Comparison of ENCODE assay signal across 12 mouse cellular contexts in genomic region chr5:99753843-99754242, GRCm38 (mm10). TPM values are rescaled to one million over a fixed set of nuclear protein-coding genes. Genes with fewer than 3 reads are reported as not detected.
DNase-seq lines count a peak whose midpoint lies in the region; ATAC-seq and TF ChIP-seq lines count a peak whose summit lies in the region.
"Had no signal": no experiment of that assay in that cellular context is flagged by ENCODE, and none has a peak within 500 bp of the region (broad histone marks: within the 10 kb centered on the region; RNA-seq: fewer than 3 reads in every experiment).

No protein-coding gene starts in this region.

- peak overlapping the region; percentile 15; the same call in 1 of the 2 replicates for H3K4me2 ChIP-seq in heart, embryonic 16.5 days (ENCODE audit: low read depth, low read length)
- H3K4me2 ChIP-seq in forebrain, embryonic 16.5 days (ENCODE audit: low read length) = peak overlapping the region; percentile 22; the same call in 1 of the 2 replicates
- H3K4me2 ChIP-seq in stomach, postnatal 0 days (replicated peaks; ENCODE audit: low read depth) = no peak overlapping the region
- H3K4me2 ChIP-seq: liver, embryonic 11.5 days had no signal

- H3K9ac ChIP-seq in heart, embryonic 16.5 days (ENCODE audit: low read length) = no peak overlapping the region
- H3K9ac ChIP-seq in forebrain, embryonic 16.5 days (replicated peaks; ENCODE audit: low read depth, low read length) = no peak overlapping the region
- no peak overlapping the region for H3K9ac ChIP-seq in stomach, postnatal 0 days (ENCODE audit: low read length)

- H3K4me1 ChIP-seq in heart, embryonic 16.5 days (ENCODE audit: control insufficient read depth, insufficient read depth, low read length) = no peaks in the 10 kb centered on the region
- H3K4me1 ChIP-seq in forebrain, embryonic 16.5 days (replicated peaks; ENCODE audit: control insufficient read depth, insufficient read depth, low read length) = peaks cover 4% of the 10 kb centered on the region; the same call in 1 of the 2 replicates
- no peaks in the 10 kb centered on the region for H3K4me1 ChIP-seq in stomach, postnatal 0 days (replicated peaks; ENCODE audit: control insufficient read depth, insufficient read depth)

- no peak for TF ChIP-seq EP300 in stomach, postnatal 0 days (optimal IDR thresholded peaks at IDR 0.05)

- H3K27me3 ChIP-seq in heart, embryonic 16.5 days (ENCODE audit: control insufficient read depth, insufficient read depth, low read length) = no peaks in the 10 kb centered on the region
- H3K27me3 ChIP-seq in forebrain, embryonic 16.5 days (replicated peaks; ENCODE audit: control insufficient read depth, insufficient read depth, low read length) = no peaks in the 10 kb centered on the region
- H3K27me3 ChIP-seq in stomach, postnatal 0 days (ENCODE audit: control insufficient read depth, insufficient read depth, low read length) = no peaks in the 10 kb centered on the region

- H3K36me3 ChIP-seq in heart, embryonic 16.5 days (ENCODE audit: control insufficient read depth, insufficient read depth) = no peaks in the 10 kb centered on the region
- no peaks in the 10 kb centered on the region for H3K36me3 ChIP-seq in forebrain, embryonic 16.5 days (ENCODE audit: control insufficient read depth, insufficient read depth)
- no peaks in the 10 kb centered on the region for H3K36me3 ChIP-seq in stomach, postnatal 0 days (ENCODE audit: control insufficient read depth, insufficient read depth, low read length)

- no peak for DNase-seq in heart, postnatal 4 days
- peak; percentile 32 to 53 for DNase-seq in cerebellum, postnatal 25 days
- peak; percentile 59 for DNase-seq in left cerebral cortex, postnatal 4 days
- no peak for DNase-seq in thymus, postnatal 36 days
- no peak for DNase-seq in stomach, postnatal 0 days (ENCODE audit: low spot score)
- DNase-seq: embryo, embryonic 11 days; heart, adult 2 months; kidney, postnatal 36 days; lung, postnatal 14 days had no signal

- no peak for ATAC-seq in heart, embryonic 16.5 days (replicated peaks; ENCODE audit: extremely low read depth, insufficient read depth, low FRiP score)
- peak; percentile 14; the same call in 1 of the 2 replicates for ATAC-seq in forebrain, embryonic 16.5 days
- no peak for ATAC-seq in stomach, postnatal 0 days (ENCODE audit: low FRiP score, low TSS enrichment)

- no peaks in the 10 kb centered on the region; the same call in 1 of the 2 replicates for H3K9me3 ChIP-seq in heart, embryonic 16.5 days (replicated peaks; ENCODE audit: control insufficient read depth, low read length)
- H3K9me3 ChIP-seq in forebrain, embryonic 16.5 days (ENCODE audit: control insufficient read depth, low read length) = no peaks in the 10 kb centered on the region
- H3K9me3 ChIP-seq in stomach, postnatal 0 days (ENCODE audit: control insufficient read depth, low read length) = no peaks in the 10 kb centered on the region

- no peak overlapping the region for H3K4me3 ChIP-seq in heart, embryonic 16.5 days (ENCODE audit: low read length)
- no peak overlapping the region for H3K4me3 ChIP-seq in forebrain, embryonic 16.5 days (replicated peaks; ENCODE audit: low read length)
- H3K4me3 ChIP-seq in stomach, postnatal 0 days (ENCODE audit: low read depth, low read length) = no peak overlapping the region
- H3K4me3 ChIP-seq: heart, adult 2 months had no signal

- TF ChIP-seq CTCF in stomach, postnatal 0 days (IDR thresholded peaks at IDR 0.05; ENCODE audit: low read depth) = no peak

- 71% methylated on average over 12 of the region's 12 CpGs for WGBS in heart, embryonic 16.5 days
- WGBS in forebrain, embryonic 16.5 days = 66% methylated on average over 12 of the region's 12 CpGs
- WGBS in stomach, postnatal 0 days = 77% methylated on average over 12 of the region's 12 CpGs

- H3K27ac ChIP-seq in heart, embryonic 16.5 days (ENCODE audit: low read length) = no peak overlapping the region
- no peak overlapping the region for H3K27ac ChIP-seq in forebrain, embryonic 16.5 days (ENCODE audit: low read length)
- H3K27ac ChIP-seq in stomach, postnatal 0 days (replicated peaks) = no peak overlapping the region
- H3K27ac ChIP-seq: heart, adult 2 months had no signal

- intact Hi-C loops in left cerebral cortex, postnatal 4 days (cut with DNase I) = no loop called here

RNA-seq across cellular contexts. Expression of gene Rasgef1b, which starts 25.0 kb away (rescaled TPM):
- 30.5 and 31.1 TPM in 2 replicates for polyA plus RNA-seq in heart, embryonic 16.5 days (2015; fragmentation: Nextera tagmentation; extraction: Ambion mirVana)
- 10 to 100 TPM; 20.4 to 22.4 TPM for total RNA-seq in heart, postnatal 4 days (2021)
- polyA plus RNA-seq in forebrain, embryonic 16.5 days (2015; fragmentation: Nextera tagmentation; extraction: Ambion mirVana) = 107 and 121 TPM in 2 replicates
- 10 to 100 TPM; 43.0 to 47.7 TPM for total RNA-seq in left cerebral cortex, postnatal 4 days (2021)
- polyA plus RNA-seq in stomach, postnatal 0 days (2015; fragmentation: Nextera tagmentation; extraction: Ambion mirVana) = 37.4 and 40.7 TPM in 2 replicates

Comparison
In these comparisons a context has a peak if more than half of its experiments do, and no peak if none do; other contexts are left out.
1. DNase-seq: peak in cerebellum, postnatal 25 days (2 of 2) and left cerebral cortex, postnatal 4 days (single experiment); none in heart, postnatal 4 days (single experiment), thymus, postnatal 36 days (0 of 2) and stomach, postnatal 0 days (single experiment).